Mouse (Mus musculus) heart, embryonic 13.5 days (tissue): Measurements from ENCODE around the gene Galnt9. TPM values are rescaled to one million over a fixed set of nuclear protein-coding genes. Genes with fewer than 3 reads are reported as not detected.

Experiments used
- ATAC-seq: fragments of 200-750 bp; cut with Nextera tagmentation; 2 replicates; pipeline ENCODE4 v1.8.0; 2017; ENCODE audit warnings: moderate TSS enrichment; ENCODE audit not compliant: insufficient number of reproducible peaks, low FRiP score, low TSS enrichment; ENCODE audit errors: extremely low read depth
- H3K27ac ChIP-seq: fragments of 300-500 bp; sonication (generic); replicated peaks from 2 replicates; pipeline ENCODE4 v1.5.1; 2015; ENCODE audit warnings: moderate library complexity, mild to moderate bottlenecking, inconsistent platforms
- H3K27me3 ChIP-seq: fragments of 300-500 bp; sonication (generic); replicated peaks from 2 replicates; pipeline ENCODE4 v1.6.1; 2015; ENCODE audit warnings: mild to moderate bottlenecking, inconsistent platforms
- H3K36me3 ChIP-seq: fragments of 300-500 bp; sonication (generic); 2 replicates; pipeline ENCODE4 v1.6.1; 2015; ENCODE audit warnings: mild to moderate bottlenecking, inconsistent platforms
- H3K4me1 ChIP-seq: fragments of 300-500 bp; sonication (generic); 2 replicates; pipeline ENCODE4 v1.6.1; 2015; ENCODE audit warnings: inconsistent platforms
- H3K4me2 ChIP-seq: fragments of 300-500 bp; sonication (generic); 2 replicates; pipeline ENCODE4 v1.6.1; 2015; ENCODE audit warnings: inconsistent platforms, mild to moderate bottlenecking, moderate library complexity
- H3K4me3 ChIP-seq: fragments of 300-500 bp; sonication (generic); 2 replicates; pipeline ENCODE4 v1.5.1; 2015; ENCODE audit warnings: moderate library complexity, mild to moderate bottlenecking, inconsistent platforms
- H3K9ac ChIP-seq: fragments of 300-500 bp; sonication (generic); 2 replicates; pipeline ENCODE4 v1.6.1; 2015; ENCODE audit warnings: inconsistent platforms, mild to moderate bottlenecking, moderate library complexity
- H3K9me3 ChIP-seq: fragments of 300-500 bp; sonication (generic); 2 replicates; pipeline ENCODE4 v1.6.1; 2016; ENCODE audit warnings: inconsistent platforms
- WGBS: fragments of 180-500 bp; shearing (Covaris S2); methylation state at CpG from one replicate; pipeline ENCODE4 v1.1.7; 2015; ENCODE audit warnings: mixed read lengths; 5-methylcytosine and 5-hydroxymethylcytosine counted together
- polyA plus RNA-seq: library from polyadenylated mRNA; unstranded; fragments of >200 nt; fragmentation: Nextera tagmentation; extraction: Ambion mirVana; gene quantifications from 2 replicates; pipeline ENCODE4 v1.2.1, GENCODE M21; 2015

Gene Galnt9
- polyA plus RNA-seq, 1 experiment from 2014 or later = not detected

DNA sequence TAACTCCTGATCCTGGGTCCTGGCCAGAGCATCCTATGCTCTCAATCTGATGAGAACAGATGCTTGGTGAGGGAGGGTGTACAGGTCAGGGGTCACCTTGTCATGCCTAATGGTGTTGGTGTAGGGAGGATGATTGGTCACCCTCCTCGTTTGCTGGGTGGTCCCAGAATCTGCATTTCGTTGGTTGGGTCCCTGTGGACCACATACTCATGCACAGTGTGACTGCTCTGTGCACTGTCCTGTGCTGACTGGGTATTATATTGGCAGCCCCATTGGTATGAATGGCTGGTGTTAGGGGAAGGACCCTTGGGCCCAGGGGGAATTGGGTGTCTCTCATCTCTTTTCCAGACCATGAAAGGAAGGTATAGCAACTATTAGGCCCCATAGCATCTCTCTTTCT lies 11.0 kb downstream of the Galnt9 start:
- Histone ChIP-seq H3K9me3 (no peaks in the 10 kb centered on the region; the same call in 1 of the 2 replicates), H3K4me3 (no peak overlapping the region), H3K9ac (no peak overlapping the region), H3K27ac (no peak overlapping the region), H3K4me1 (no peaks in the 10 kb centered on the region), H3K4me2 (no peak overlapping the region), H3K27me3 (peaks cover 27% of the 10 kb centered on the region), H3K36me3 (no peaks in the 10 kb centered on the region)
- WGBS = 49% methylated on average over 2 of the region's 2 CpGs
- ATAC-seq = no peak

DNA sequence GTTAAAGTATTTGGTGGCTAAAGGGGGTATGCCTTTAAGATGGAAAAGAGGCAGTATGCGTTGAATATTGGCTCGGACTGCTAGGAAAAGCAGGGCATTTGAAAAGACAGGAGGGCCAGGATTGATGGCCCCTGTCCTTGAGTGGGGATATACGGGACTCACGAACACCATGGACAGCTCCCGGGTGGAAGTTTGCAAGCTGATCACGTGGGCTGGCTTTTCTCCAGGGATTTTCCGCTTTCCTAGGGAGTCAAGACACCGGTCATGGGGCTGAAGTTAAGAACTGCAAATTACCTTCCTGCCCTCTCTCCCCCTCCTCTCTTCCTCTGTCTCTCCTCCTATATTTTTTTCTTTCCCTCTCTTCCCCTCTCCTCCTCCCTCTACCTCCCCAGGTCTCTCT lies 14.2 kb downstream of the Galnt9 start:
- WGBS = 10% methylated on average over 8 of the region's 8 CpGs
- Histone ChIP-seq H3K9ac (no peak overlapping the region), H3K4me3 (no peak overlapping the region), H3K9me3 (no peaks in the 10 kb centered on the region; the same call in 1 of the 2 replicates), H3K4me2 (no peak overlapping the region), H3K27me3 (peaks cover 6% of the 10 kb centered on the region; the same call in 1 of the 2 replicates), H3K36me3 (no peaks in the 10 kb centered on the region), H3K4me1 (no peaks in the 10 kb centered on the region), H3K27ac (no peak overlapping the region)
- no peak for ATAC-seq

DNA sequence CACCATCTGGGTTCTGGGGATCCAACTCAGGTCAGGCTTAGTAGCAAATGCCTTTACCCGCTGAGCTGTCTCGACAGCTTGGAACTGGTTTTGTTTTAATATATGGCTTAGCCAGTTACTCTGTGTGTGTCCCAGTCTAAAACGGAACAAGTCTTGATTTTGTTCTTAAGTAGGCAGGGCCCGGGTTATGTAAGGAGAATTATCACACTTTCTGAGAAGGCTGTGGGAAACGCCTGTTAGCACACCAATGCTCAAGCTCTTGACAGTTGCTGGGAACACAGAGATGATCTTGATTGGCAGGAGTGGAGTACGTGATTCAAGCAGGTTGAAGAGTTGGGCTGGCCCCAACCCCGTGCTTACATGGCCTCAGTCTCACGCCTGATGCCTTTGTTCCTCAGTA lies 15.5 kb downstream of the Galnt9 start:
- no peak overlapping the region for H3K4me2 ChIP-seq
- 78% methylated on average over 8 of the region's 8 CpGs for WGBS

DNA sequence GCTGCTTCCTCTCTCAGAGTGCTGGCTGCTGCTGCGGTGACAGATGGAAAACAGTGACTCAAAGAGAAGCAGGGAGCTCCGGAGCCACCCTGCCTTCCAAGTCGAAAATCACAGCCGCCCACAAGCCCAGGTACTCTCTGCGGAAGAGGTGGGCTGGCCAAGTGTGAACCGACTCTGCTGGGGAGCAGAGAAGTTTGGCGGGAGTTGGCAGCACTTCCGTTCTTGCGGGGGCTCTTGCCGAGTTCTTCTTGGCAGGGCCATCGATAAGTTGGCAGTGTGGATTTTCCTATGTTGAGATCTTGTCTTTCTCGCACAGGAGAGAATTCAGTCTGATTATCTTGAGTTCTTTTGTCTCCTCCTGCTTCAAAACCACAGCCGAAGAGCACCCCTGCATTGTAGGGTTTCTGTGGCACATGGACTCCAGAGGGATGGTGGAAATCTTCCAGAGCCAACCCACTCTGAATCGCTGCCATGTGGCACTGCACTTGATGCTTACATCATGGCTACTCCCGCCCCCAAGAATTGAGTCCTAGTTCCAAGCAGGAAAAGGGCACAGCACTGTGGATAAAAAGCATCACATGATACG lies 18.7 kb downstream of the Galnt9 start:
- WGBS = 61% methylated on average over 16 of the region's 16 CpGs
- no peak overlapping the region for H3K4me2 ChIP-seq
- peaks cover 3% of the 10 kb centered on the region; the same call in 1 of the 2 replicates for H3K27me3 ChIP-seq
- no peak overlapping the region for H3K4me3 ChIP-seq
- ATAC-seq = no peak
- H3K4me1 ChIP-seq = no peaks in the 10 kb centered on the region
- 0 out of 2 replicates have a peak, but pooled peaks cover 4% of the 10 kb centered on the region for H3K9me3 ChIP-seq
- no peaks in the 10 kb centered on the region for H3K36me3 ChIP-seq
- H3K9ac ChIP-seq = no peak overlapping the region
- no peak overlapping the region for H3K27ac ChIP-seq

More for the DNA sequence above, 15.5 kb downstream of the Galnt9 start:
- ATAC-seq = no peak
- H3K9me3 ChIP-seq = no peaks in the 10 kb centered on the region
- H3K36me3 ChIP-seq = no peaks in the 10 kb centered on the region
- H3K27ac ChIP-seq = no peak overlapping the region
- no peak overlapping the region for H3K9ac ChIP-seq
- no peaks in the 10 kb centered on the region for H3K4me1 ChIP-seq
- H3K27me3 ChIP-seq = peaks cover 3% of the 10 kb centered on the region; the same call in 1 of the 2 replicates
- no peak overlapping the region for H3K4me3 ChIP-seq

DNA sequence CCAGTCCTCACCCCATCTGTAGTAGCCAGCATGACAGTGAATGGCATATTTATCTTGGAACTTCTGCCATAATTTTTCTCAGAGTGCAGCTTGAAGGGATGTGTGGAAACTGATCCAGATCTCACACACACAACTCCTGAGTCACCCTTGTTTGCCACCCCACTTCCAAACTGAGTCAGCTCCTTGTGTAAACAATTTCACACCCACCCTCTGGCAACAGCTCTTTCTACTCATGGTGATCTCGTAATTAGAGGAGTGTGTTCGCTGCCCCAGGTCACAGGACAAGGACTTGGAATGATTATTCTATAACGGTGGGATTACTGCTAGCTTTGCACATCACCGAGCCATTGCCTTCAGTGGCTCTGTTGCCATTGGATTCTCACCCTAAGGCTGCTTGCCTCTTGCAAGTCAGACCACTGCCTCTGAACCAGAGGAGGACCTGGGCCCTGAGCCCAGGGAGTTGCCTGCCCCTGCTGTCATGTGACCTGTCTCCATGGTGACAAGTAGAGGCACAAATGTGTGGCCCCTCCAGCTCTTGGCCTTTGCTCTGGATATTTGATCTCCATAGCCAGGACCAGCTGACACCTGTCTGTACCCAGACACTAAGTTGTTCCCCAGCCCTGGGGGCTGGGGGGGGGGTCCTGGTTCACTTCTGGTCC lies 21.0 kb downstream of the Galnt9 start:
- no peak overlapping the region for H3K27ac ChIP-seq
- no peaks in the 10 kb centered on the region for H3K36me3 ChIP-seq
- no peak overlapping the region for H3K4me3 ChIP-seq
- H3K9me3 ChIP-seq = 0 out of 2 replicates have a peak, but pooled peaks cover 4% of the 10 kb centered on the region
- ATAC-seq = no peak
- no peak overlapping the region for H3K4me2 ChIP-seq
- H3K27me3 ChIP-seq = peaks cover 3% of the 10 kb centered on the region; the same call in 1 of the 2 replicates
- H3K9ac ChIP-seq = no peak overlapping the region
- 58% methylated on average over 4 of the region's 4 CpGs for WGBS
- no peaks in the 10 kb centered on the region for H3K4me1 ChIP-seq

DNA sequence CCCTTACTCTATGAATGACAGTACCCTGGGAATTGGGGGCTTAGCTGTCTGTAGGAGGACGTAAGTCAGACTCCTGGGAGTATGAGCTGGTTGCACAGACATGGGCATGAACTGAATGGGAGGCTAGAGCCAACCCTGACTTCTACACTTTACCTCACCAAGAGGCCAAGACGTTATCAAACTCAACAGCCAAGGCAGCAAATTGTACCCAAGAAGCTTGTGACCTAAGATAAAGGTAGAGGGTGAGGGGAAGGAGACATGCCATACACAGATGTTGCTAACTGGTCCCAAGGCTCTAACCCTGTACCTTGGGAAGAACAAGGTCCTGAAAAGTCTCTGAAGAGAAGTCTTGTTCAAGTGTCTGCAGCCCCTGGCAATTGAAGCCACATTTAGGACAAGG lies 23.4 kb downstream of the Galnt9 start:
- ATAC-seq = no peak
- Histone ChIP-seq H3K4me2 (no peak overlapping the region), H3K27ac (no peak overlapping the region), H3K4me1 (no peaks in the 10 kb centered on the region), H3K27me3 (peaks cover 2% of the 10 kb centered on the region; the same call in 1 of the 2 replicates), H3K9ac (no peak overlapping the region), H3K4me3 (no peak overlapping the region), H3K9me3 (0 out of 2 replicates have a peak, but pooled peaks cover 4% of the 10 kb centered on the region), H3K36me3 (no peaks in the 10 kb centered on the region)
- WGBS = 72% methylated on average over 2 of the region's 2 CpGs

DNA sequence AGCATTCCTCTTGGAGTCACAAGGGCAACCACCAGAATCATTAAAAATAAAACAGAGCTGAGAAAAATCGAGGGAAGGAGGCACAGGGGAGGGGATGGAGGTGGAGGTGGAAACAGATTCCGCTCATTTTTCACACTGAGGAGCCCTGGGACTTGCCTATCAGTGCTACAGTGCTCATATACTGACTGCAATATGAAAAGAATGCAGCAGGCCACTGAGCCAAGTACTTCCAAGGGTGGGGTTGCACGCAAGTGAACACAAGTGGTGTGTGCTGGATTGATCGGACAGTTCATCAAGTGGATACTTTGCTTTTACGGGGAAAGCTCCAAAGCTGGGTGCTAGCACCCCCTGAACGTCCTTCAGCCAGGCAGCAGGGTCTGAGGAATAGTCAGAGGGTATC lies 30.7 kb downstream of the Galnt9 start:
- H3K36me3 ChIP-seq = no peaks in the 10 kb centered on the region
- no peak overlapping the region for H3K9ac ChIP-seq
- no peaks in the 10 kb centered on the region for H3K4me1 ChIP-seq
- H3K27ac ChIP-seq = no peak overlapping the region
- no peak for ATAC-seq
- peaks cover 16% of the 10 kb centered on the region for H3K27me3 ChIP-seq
- no peak overlapping the region for H3K4me2 ChIP-seq
- H3K4me3 ChIP-seq = no peak overlapping the region
- WGBS = 49% methylated on average over 6 of the region's 6 CpGs
- H3K9me3 ChIP-seq = no peaks in the 10 kb centered on the region

DNA sequence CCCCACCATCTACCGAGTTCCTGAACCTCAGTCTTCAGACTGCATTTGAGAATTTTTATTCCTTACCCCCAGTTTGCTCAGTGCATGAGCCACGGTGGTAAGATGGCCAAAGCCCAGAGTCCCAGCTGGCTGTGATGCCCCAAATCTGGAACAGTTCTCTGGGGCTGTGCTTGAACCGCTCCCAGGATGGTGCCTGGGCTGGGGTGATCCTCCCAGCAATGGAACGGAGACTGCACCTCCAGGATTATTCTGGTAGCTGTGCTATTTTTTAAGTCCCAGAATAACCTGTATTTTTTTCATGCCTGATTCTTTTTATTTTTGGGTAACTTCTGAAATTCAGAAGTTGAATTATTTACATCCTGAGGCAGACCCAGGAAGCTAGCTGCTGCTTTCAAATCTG lies 35.1 kb downstream of the Galnt9 start:
- H3K27ac ChIP-seq = no peak overlapping the region
- H3K27me3 ChIP-seq = peaks cover 32% of the 10 kb centered on the region
- H3K36me3 ChIP-seq = no peaks in the 10 kb centered on the region
- 81% methylated on average over 4 of the region's 4 CpGs for WGBS
- no peaks in the 10 kb centered on the region for H3K9me3 ChIP-seq
- no peaks in the 10 kb centered on the region for H3K4me1 ChIP-seq
- no peak overlapping the region for H3K4me3 ChIP-seq
- no peak overlapping the region for H3K9ac ChIP-seq
- ATAC-seq = no peak
- no peak overlapping the region for H3K4me2 ChIP-seq

DNA sequence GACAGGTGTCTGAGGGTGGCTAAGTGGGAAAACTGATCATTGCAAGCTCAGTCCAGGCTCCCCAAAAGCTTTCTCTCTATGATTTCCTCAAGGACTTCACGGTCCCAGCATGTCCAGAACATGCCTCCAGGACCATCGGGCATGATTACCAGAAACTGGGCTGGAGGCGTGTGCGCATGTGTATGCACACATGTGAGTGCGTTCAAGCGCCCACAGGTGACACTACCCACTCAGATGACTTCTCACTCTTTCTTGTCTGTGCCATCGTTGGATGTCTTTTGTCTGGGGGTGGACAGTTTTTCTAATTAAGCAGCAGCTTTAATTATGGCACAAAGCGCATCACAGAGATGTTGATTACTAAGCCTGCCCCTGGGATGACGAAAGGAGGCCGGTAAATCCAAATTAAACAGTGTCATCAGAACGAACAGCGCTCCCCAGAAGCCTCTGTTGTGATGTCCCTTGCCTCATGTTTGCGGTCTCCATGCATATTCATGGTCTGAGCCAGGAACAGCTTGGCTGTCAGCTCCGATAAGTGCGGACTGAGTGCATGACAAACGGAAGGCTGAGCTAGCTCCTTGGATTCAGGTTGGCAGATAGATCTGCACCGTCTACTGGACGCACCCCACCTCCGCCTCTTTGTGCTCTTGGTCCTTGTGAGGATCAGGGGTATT lies 36.5 kb downstream of the Galnt9 start:
- Histone ChIP-seq H3K4me2 (no peak overlapping the region), H3K36me3 (no peaks in the 10 kb centered on the region), H3K4me1 (no peaks in the 10 kb centered on the region), H3K9me3 (no peaks in the 10 kb centered on the region), H3K27me3 (peaks cover 35% of the 10 kb centered on the region), H3K4me3 (no peak overlapping the region), H3K9ac (no peak overlapping the region), H3K27ac (no peak overlapping the region)
- WGBS = 80% methylated on average over 19 of the region's 19 CpGs
- no peak for ATAC-seq

DNA sequence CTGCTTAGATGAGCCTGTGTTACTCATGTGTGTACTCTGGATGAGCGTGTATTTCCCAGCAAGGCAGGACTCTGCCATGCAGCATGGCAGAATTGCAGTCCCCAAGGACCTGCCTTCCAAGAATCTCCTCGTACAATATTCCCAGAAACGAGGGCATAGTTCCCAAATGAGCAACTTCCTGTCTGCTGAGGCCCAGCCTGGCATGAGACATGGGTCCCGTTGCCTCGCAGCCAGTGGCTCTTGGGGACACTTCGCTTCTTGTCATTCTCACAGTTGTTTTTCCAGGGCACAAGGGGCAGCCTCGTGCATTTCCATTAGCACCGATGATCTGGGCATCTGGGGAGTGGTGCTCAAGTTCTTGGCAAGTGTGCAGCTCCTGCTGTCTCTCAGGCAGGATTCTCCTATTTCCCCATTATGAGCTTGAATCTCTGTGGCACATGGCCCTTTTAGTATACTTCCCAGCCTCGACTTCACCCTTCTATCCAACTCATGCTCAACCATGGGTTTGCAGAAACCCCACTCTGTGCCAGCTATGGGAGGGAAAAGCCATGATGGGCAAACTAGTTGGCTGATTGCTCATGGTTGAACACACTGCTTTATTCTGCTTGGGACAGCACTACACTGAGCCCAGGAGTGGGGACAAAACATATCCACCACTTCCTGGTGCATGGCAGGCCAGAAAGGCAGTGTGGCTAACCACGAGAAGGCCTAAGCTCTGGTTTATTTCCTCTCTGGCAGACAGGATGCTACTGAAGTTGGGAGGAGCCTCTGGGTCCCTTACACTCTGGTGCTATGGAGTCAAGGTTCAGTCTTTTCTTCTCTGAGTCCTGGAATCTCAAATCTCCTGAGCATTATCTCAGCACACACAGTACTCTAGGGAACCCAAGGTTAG lies 38.7 kb downstream of the Galnt9 start:
- H3K4me2 ChIP-seq = no peak overlapping the region
- no peak for ATAC-seq
- no peaks in the 10 kb centered on the region for H3K9me3 ChIP-seq
- no peaks in the 10 kb centered on the region for H3K36me3 ChIP-seq
- H3K27me3 ChIP-seq = peaks cover 33% of the 10 kb centered on the region
- H3K9ac ChIP-seq = no peak overlapping the region
- H3K4me1 ChIP-seq = no peaks in the 10 kb centered on the region
- no peak overlapping the region for H3K27ac ChIP-seq
- 59% methylated on average over 10 of the region's 10 CpGs for WGBS
- H3K4me3 ChIP-seq = no peak overlapping the region

DNA sequence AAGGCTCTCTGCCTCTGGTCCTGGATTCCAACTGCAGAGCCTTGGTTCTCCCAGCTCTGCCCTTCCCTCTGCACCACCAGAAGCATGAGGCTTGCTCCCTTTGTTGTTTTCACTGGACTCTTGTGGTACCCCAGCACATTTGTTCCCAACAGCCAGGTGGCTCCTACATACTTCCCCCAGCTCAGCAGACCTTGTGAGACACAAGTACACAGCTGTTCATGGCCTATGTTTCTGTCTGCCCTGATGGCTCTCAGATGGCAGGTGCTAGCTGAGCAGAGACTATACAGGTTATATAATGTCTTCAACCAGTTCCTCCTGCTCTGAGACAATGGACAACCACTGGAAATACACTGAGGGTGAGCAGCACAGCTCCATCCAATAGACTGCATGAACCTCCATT lies 43.3 kb downstream of the Galnt9 start:
- no peaks in the 10 kb centered on the region for H3K4me1 ChIP-seq
- no peak overlapping the region for H3K27ac ChIP-seq
- H3K4me3 ChIP-seq = no peak overlapping the region
- peaks cover 20% of the 10 kb centered on the region for H3K27me3 ChIP-seq
- ATAC-seq = no peak
- no peaks in the 10 kb centered on the region for H3K36me3 ChIP-seq
- no peak overlapping the region for H3K4me2 ChIP-seq
- no peaks in the 10 kb centered on the region for H3K9me3 ChIP-seq
- no peak overlapping the region for H3K9ac ChIP-seq
